Mouse (Mus musculus) heart, embryonic 16.5 days (tissue): Measurements from ENCODE around the gene Kncn. TPM values are rescaled to one million over a fixed set of nuclear protein-coding genes. Genes with fewer than 3 reads are reported as not detected.

Experiments used
- ATAC-seq: fragments of 200-750 bp; cut with Nextera tagmentation; replicated peaks from 2 replicates; pipeline ENCODE4 v1.8.0; 2017; ENCODE audit warnings: moderate number of reproducible peaks; ENCODE audit not compliant: insufficient read depth, low FRiP score; ENCODE audit errors: extremely low read depth
- H3K27ac ChIP-seq: fragments of 300-500 bp; sonication (generic); 2 replicates; pipeline ENCODE4 v1.5.1; 2014; ENCODE audit warnings: mild to moderate bottlenecking, low read length, control low read depth, moderate library complexity
- H3K27me3 ChIP-seq: fragments of 300-500 bp; sonication (generic); 2 replicates; pipeline ENCODE4 v1.6.1; 2014; ENCODE audit warnings: low read length, mixed read lengths; ENCODE audit not compliant: control insufficient read depth, insufficient read depth
- H3K36me3 ChIP-seq: fragments of 300-500 bp; sonication (generic); 2 replicates; pipeline ENCODE4 v1.6.1; 2014; ENCODE audit not compliant: control insufficient read depth, insufficient read depth
- H3K4me1 ChIP-seq: fragments of 300-500 bp; sonication (generic); 2 replicates; pipeline ENCODE4 v1.6.1; 2014; ENCODE audit warnings: low read length, mixed read lengths; ENCODE audit not compliant: control insufficient read depth, insufficient read depth
- H3K4me2 ChIP-seq: fragments of 300-500 bp; sonication (generic); 2 replicates; pipeline ENCODE4 v1.6.1; 2014; ENCODE audit warnings: low read depth, mild to moderate bottlenecking, control low read depth, low read length
- H3K4me3 ChIP-seq: fragments of 300-500 bp; sonication (generic); 2 replicates; pipeline ENCODE4 v1.5.1; 2014; ENCODE audit warnings: mild to moderate bottlenecking, control low read depth, low read length
- H3K9ac ChIP-seq: fragments of 300-500 bp; sonication (generic); 2 replicates; pipeline ENCODE4 v1.6.1; 2014; ENCODE audit warnings: low read length, control low read depth
- H3K9me3 ChIP-seq: fragments of 300-500 bp; sonication (generic); replicated peaks from 2 replicates; pipeline ENCODE4 v1.6.1; 2016; ENCODE audit warnings: low read length; ENCODE audit not compliant: control insufficient read depth
- WGBS: fragments of 180-500 bp; shearing (Covaris S2); extraction: QIAGEN DNeasy Blood & Tissue Kit; methylation state at CpG from one replicate; pipeline ENCODE4 v1.1.7; 2014; 5-methylcytosine and 5-hydroxymethylcytosine counted together
- polyA plus RNA-seq: library from polyadenylated mRNA; unstranded; fragments of >200 nt; fragmentation: Nextera tagmentation; extraction: Ambion mirVana; gene quantifications from 2 replicates; pipeline ENCODE4 v1.2.1, GENCODE M21; 2015

Kncn gene
- polyA plus RNA-seq, 1 experiment from 2014 or later, result not detected

DNA sequence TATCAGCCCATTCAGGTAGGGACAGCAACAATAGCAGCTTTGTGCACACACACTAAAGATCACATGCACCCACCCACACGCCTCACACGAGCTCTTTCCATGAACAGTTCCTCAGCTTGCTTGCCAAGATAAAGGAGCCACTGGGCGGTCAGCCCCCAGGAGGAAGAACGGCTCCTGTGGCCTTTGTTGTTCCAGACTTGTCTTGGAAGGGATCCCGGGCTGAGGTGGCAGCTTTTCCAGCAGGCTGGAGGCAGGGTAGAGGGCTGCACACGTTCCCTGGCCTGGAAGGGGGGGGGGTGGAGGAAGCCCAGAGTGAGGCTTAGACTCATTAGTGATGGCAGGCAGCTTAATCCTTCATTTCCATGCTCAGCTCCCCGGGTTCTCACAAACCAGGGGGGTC is 24.4 kb downstream of the Kncn start:
- no peaks in the 10 kb centered on the region for H3K9me3 ChIP-seq
- H3K36me3 ChIP-seq, result no peaks in the 10 kb centered on the region
- H3K4me1 ChIP-seq, result no peaks in the 10 kb centered on the region
- peak; percentile 71 for ATAC-seq
- H3K27me3 ChIP-seq, result peaks cover 42% of the 10 kb centered on the region
- H3K4me2 ChIP-seq, result no peak overlapping the region
- H3K27ac ChIP-seq, result 0 out of 2 replicates have a peak overlapping the region, but pooled peaks have one; percentile 32
- no peak overlapping the region for H3K4me3 ChIP-seq
- H3K9ac ChIP-seq, result no peak overlapping the region
- WGBS, result 14% methylated on average over 7 of the region's 7 CpGs

GRCm38 (mm10) chr4:115911586-115911985 is 27.4 kb downstream of the Kncn start:
- Histone ChIP-seq H3K9ac (no peak overlapping the region), H3K4me1 (no peaks in the 10 kb centered on the region), H3K4me2 (no peak overlapping the region), H3K27ac (no peak overlapping the region), H3K4me3 (no peak overlapping the region), H3K9me3 (no peaks in the 10 kb centered on the region), H3K27me3 (peaks cover 19% of the 10 kb centered on the region), H3K36me3 (no peaks in the 10 kb centered on the region)
- no peak for ATAC-seq
- 7% methylated on average over 4 of the region's 4 CpGs for WGBS

- H3K9ac ChIP-seq, result no peak overlapping the region
- H3K27ac ChIP-seq, result no peak overlapping the region
- H3K4me1 ChIP-seq, result no peaks in the 10 kb centered on the region
- H3K9me3 ChIP-seq, result no peaks in the 10 kb centered on the region
- H3K4me2 ChIP-seq, result no peak overlapping the region
- no peaks in the 10 kb centered on the region for H3K36me3 ChIP-seq
- 74% methylated on average over 16 of the region's 16 CpGs for WGBS
- no peak for ATAC-seq
- no peak overlapping the region for H3K4me3 ChIP-seq
- peaks cover 45% of the 10 kb centered on the region for H3K27me3 ChIP-seq
Observed at GRCm38 (mm10) chr4:115919911-115920310, 35.7 kb downstream of the Kncn start.

DNA sequence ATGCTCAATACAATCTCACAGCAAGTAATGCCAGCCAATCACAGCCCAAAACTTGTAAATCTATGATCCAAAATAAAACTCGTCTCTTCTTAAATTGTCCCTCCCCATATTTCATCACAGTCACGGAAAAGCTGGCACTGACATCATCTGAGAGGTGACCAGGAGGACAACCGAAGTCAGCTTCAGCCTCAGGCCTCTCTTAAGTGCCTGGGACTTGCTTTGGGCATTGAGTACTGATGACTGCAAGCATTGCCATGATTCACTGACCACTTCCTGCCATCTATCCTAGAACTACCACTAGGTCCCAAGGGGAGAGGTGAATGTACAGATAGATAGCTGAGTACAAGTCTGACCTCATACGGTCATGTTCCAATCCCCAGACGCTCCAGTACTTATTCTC is 38.5 kb downstream of the Kncn start:
- no peaks in the 10 kb centered on the region for H3K4me1 ChIP-seq
- H3K9me3 ChIP-seq, result no peaks in the 10 kb centered on the region
- ATAC-seq, result no peak
- no peak overlapping the region for H3K4me3 ChIP-seq
- no peak overlapping the region for H3K4me2 ChIP-seq
- no peak overlapping the region for H3K9ac ChIP-seq
- peaks cover 48% of the 10 kb centered on the region for H3K27me3 ChIP-seq
- 77% methylated on average over 5 of the region's 5 CpGs for WGBS
- no peaks in the 10 kb centered on the region for H3K36me3 ChIP-seq
- no peak overlapping the region for H3K27ac ChIP-seq

DNA sequence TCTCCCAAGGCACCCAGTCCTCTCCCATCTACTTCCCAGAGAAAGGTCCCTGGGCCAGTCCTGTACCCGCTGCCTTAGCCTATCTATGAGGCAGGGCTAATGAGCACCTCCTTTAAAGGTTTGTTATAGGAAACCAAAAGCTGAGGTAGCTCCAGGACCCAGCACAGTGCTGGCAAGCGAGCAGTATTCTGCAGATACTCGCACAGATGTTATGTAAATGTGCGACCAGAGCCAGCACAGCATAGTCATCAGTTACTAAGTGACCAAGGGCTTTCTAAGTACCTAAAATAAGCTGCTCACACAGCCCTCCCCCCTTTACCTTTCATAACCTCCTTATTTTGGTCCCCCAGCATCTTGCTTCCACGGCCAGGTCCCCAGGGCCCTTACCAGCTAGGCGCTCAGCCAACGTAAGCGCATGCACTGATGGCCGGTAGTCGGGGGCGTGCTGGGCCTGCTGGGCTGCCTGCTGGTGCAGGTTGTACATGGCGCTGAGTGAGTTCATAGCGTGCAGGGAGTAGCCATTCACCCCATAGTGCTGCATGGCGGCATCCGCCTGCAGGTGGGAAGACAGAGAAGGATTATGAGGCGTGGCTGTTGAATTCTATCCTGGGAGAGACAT is 39.2 kb downstream of the Kncn start:
- H3K27me3 ChIP-seq, result peaks cover 47% of the 10 kb centered on the region
- no peak overlapping the region for H3K27ac ChIP-seq

GRCm38 (mm10) chr4:115927637-115928036 is 43.4 kb downstream of the Kncn start:
- ATAC-seq, result no peak
- Histone ChIP-seq H3K36me3 (no peaks in the 10 kb centered on the region), H3K4me3 (no peak overlapping the region), H3K27ac (no peak overlapping the region), H3K27me3 (peaks cover 61% of the 10 kb centered on the region), H3K9ac (no peak overlapping the region), H3K4me1 (no peaks in the 10 kb centered on the region), H3K4me2 (no peak overlapping the region), H3K9me3 (no peaks in the 10 kb centered on the region)
- 40% methylated on average over 7 of the region's 7 CpGs for WGBS

More for the DNA sequence above, 39.2 kb downstream of the Kncn start:
- Histone ChIP-seq H3K9me3 (no peaks in the 10 kb centered on the region), H3K36me3 (no peaks in the 10 kb centered on the region), H3K4me3 (no peak overlapping the region), H3K4me1 (no peaks in the 10 kb centered on the region), H3K4me2 (no peak overlapping the region), H3K9ac (no peak overlapping the region)
- 63% methylated on average over 16 of the region's 16 CpGs for WGBS
- ATAC-seq, result no peak

DNA sequence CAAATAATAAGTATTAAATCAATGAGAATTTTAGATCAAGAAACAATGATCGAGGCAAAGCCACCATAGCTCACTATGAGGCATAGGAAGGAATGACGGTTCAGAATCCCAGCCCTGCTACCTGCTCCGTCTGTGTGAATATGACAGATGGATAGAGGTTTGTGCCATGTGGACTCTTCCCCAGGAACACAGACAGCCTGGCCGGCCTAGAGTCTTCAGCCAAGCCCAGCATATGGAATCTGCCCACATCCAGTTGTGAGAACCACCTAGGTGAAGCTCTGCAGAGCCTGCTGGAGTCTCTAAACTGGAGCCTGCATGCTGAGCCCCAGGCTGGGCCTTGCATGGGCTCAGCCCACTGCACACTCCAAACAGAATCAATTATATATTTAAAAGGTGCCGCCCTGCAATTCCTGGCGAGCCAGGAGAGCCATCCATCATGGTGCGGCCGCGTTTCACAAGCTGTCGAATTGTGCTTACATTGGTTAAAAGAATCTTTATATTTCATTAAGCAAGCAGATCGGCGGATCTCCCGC is 47.4 kb downstream of the Kncn start:
- H3K36me3 ChIP-seq, result no peaks in the 10 kb centered on the region
- WGBS, result 50% methylated on average over 13 of the region's 13 CpGs
- peaks cover 4% of the 10 kb centered on the region for H3K4me1 ChIP-seq
- ATAC-seq, result no peak
- H3K4me3 ChIP-seq, result no peak overlapping the region
- no peaks in the 10 kb centered on the region for H3K9me3 ChIP-seq
- H3K27ac ChIP-seq, result no peak overlapping the region
- H3K4me2 ChIP-seq, result no peak overlapping the region
- peaks cover 78% of the 10 kb centered on the region for H3K27me3 ChIP-seq
- no peak overlapping the region for H3K9ac ChIP-seq

DNA sequence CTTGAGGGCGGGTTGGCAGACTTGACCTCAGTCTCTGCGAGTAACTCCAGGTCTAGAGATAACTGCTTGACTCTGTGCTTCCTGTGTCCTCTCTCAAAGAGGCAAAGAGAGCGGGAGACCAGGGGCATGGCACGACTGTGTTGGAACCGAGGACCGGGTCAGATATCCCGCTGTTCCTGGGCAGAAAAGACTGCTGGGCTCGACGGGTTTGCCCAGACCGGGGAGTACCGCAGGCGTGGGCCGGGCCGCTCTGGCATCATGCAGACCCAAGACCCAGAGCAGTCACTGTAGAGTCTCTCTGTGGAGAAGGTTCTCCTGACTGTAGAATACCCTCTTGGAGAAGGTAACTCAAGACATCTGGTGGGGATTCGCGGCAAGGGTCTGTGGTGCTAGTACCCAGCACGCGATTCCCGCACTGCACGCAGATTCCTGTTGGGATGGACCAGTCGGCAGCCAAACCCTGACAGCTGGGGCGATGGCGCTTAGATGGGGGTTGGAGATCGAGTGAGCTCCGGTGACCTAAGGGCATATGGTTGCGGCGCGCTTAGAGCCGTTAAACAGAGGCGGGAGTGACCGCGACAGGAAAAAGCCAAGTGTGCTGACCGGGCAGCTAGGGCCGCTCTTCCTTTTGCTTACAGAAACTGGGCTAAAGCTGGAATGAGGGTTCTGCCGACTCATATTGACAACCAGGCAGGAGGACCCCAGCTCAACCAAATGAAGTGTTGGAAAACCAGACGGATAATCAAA is 51.8 kb downstream of the Kncn start:
- Histone ChIP-seq H3K9me3 (no peaks in the 10 kb centered on the region), H3K4me3 (peak overlapping the region; percentile 31), H3K27me3 (peaks cover 91% of the 10 kb centered on the region), H3K27ac (no peak overlapping the region), H3K4me1 (peaks cover 13% of the 10 kb centered on the region), H3K9ac (no peak overlapping the region), H3K4me2 (peak overlapping the region; percentile 41), H3K36me3 (no peaks in the 10 kb centered on the region)
- no peak for ATAC-seq
- WGBS, result under 1% methylated on average over 36 of the region's 36 CpGs

DNA sequence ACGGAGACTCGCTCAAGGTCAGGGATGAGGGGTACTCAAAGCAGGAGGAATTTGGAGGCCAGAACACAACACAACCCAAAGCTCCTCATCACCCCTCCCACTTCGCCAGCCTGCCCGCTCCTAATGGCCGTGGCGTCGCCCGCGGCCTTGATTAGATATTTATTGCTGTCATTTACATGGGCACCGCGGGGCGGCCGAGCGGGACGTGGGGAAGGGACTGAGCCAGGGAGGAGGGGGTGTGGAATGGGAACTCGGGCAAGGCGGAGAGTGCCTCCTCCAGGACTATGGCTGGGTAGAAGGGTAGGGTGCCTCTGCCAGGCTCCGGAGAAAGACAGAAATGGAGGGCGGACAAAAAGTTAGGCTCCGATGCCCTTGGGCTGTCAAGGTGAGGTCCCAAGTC is 52.4 kb downstream of the Kncn start:
- Histone ChIP-seq H3K4me1 (peaks cover 13% of the 10 kb centered on the region), H3K9ac (no peak overlapping the region), H3K4me2 (peak overlapping the region; percentile 41), H3K9me3 (no peaks in the 10 kb centered on the region), H3K27ac (no peak overlapping the region), H3K4me3 (peak overlapping the region; percentile 31), H3K36me3 (no peaks in the 10 kb centered on the region), H3K27me3 (peaks cover 92% of the 10 kb centered on the region)
- ATAC-seq, result no peak
- WGBS, result 1% methylated on average over 20 of the region's 20 CpGs
